Mouse (Mus musculus) liver, postnatal 0 days (tissue): ENCODE data around the gene Helt. TPM values are rescaled to one million over a fixed set of nuclear protein-coding genes. Genes with fewer than 3 reads are reported as not detected.

ENCODE experiments used
- ATAC-seq: fragments of 200-750 bp; cut with Nextera tagmentation; 2 replicates; pipeline ENCODE4 v1.8.0; 2017; ENCODE audit warnings: mild to moderate bottlenecking, moderate library complexity
- DNase-seq: peaks from one replicate; pipeline ENCODE4 v3.0.0-alpha.2; 2016
- H3K27ac ChIP-seq: fragments of 300-500 bp; sonication (generic); 2 replicates; pipeline ENCODE4 v1.5.1; 2014; ENCODE audit warnings: antibody characterized with exemption, moderate library complexity, mild to moderate bottlenecking, low read depth
- H3K27me3 ChIP-seq: fragments of 300-500 bp; sonication (generic); 2 replicates; pipeline ENCODE4 v1.6.1; 2014; ENCODE audit warnings: low read length, control low read depth, mixed read lengths; ENCODE audit not compliant: insufficient read depth
- H3K36me3 ChIP-seq: fragments of 300-500 bp; sonication (generic); replicated peaks from 2 replicates; pipeline ENCODE4 v1.6.1; 2014; ENCODE audit warnings: mild to moderate bottlenecking, control low read depth, low read length, moderate library complexity, mixed read lengths; ENCODE audit not compliant: insufficient read depth
- H3K4me1 ChIP-seq: fragments of 300-500 bp; sonication (generic); 2 replicates; pipeline ENCODE4 v1.6.1; 2014; ENCODE audit warnings: antibody characterized with exemption, mild to moderate bottlenecking, control low read depth; ENCODE audit not compliant: insufficient read depth
- H3K4me2 ChIP-seq: fragments of 300-500 bp; sonication (generic); 2 replicates; pipeline ENCODE4 v1.6.1; 2014; ENCODE audit warnings: low read depth, mild to moderate bottlenecking, low read length, moderate library complexity, mixed read lengths
- H3K4me3 ChIP-seq: fragments of 300-500 bp; sonication (generic); 2 replicates; pipeline ENCODE4 v1.5.1; 2014; ENCODE audit warnings: low read depth, low read length
- H3K9ac ChIP-seq: fragments of 300-500 bp; sonication (generic); replicated peaks from 2 replicates; pipeline ENCODE4 v1.6.1; 2014; ENCODE audit warnings: mild to moderate bottlenecking, moderate library complexity
- H3K9me3 ChIP-seq: fragments of 300-500 bp; sonication (generic); 2 replicates; pipeline ENCODE4 v1.6.1; 2016; ENCODE audit warnings: mild to moderate bottlenecking, control low read depth, low read length, mixed read lengths
- CTCF ChIP-seq: sonication (generic); IDR thresholded peaks from 2 replicates; pipeline ENCODE4 v1.5.1; 2016; ENCODE audit warnings: antibody characterized with exemption, low read depth
- EP300 ChIP-seq: IDR thresholded peaks from 2 replicates; pipeline ENCODE4 v1.6.1; 2016; ENCODE audit warnings: antibody characterized with exemption, low read depth, mild to moderate bottlenecking
- WGBS: fragments of 180-500 bp; shearing (Covaris S2); extraction: QIAGEN DNeasy Blood & Tissue Kit; methylation state at CpG from one replicate; pipeline ENCODE4 v1.1.7; 2014; ENCODE audit not compliant: insufficient replicate concordance; 5-methylcytosine and 5-hydroxymethylcytosine counted together
- polyA plus RNA-seq: library from polyadenylated mRNA; unstranded; fragments of >200 nt; fragmentation: Nextera tagmentation; extraction: Ambion mirVana; gene quantifications from 2 replicates; pipeline ENCODE4 v1.2.1, GENCODE M21; 2015

Gene Helt
- polyA plus RNA-seq, result not detected in 2 replicates

GRCm38 (mm10) chr8:46294181-46294892, at the start of gene Helt:
TSS of gene Helt (minus strand) at chr8:46294671.
- 2% methylated on average over 50 of the region's 50 CpGs for WGBS

DNA sequence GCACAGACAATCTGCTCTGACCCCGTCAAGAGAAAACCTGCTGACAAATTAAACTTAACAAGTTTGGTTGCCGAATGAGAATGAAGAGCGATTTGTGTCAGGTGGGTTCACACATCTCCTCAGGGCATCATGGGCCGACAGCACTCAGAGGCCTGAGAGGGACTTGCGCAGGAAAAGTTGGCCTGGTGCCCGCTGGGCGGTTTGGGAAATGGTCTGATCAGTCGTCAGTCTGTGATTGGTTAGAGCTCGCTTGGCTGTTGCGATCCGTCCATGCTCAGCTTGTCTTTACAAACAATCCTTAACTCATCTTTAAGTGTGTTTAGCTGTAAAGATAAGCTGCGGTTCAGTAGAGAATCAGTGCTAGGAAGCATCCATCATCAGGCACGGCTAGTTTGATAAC, 47.8 kb upstream of the Helt start:
- no peak for TF ChIP-seq EP300
- TF ChIP-seq CTCF, result no peak
- Histone ChIP-seq H3K4me3 (no peak overlapping the region), H3K27ac (no peak overlapping the region), H3K9ac (no peak overlapping the region), H3K36me3 (no peaks in the 10 kb centered on the region), H3K4me1 (no peaks in the 10 kb centered on the region), H3K4me2 (no peak overlapping the region), H3K27me3 (no peaks in the 10 kb centered on the region), H3K9me3 (no peaks in the 10 kb centered on the region)
- ATAC-seq (no peak), DNase-seq (peak; percentile 23)
- WGBS, result 77% methylated on average over 13 of the region's 13 CpGs

More at GRCm38 (mm10) chr8:46294181-46294892, at the start of gene Helt:
- Histone ChIP-seq H3K27me3 (peaks cover 87% of the 10 kb centered on the region), H3K9ac (no peak within 1 kb of the TSS), H3K36me3 (no peaks in the 10 kb centered on the region), H3K4me1 (no peaks in the 10 kb centered on the region), H3K9me3 (no peaks in the 10 kb centered on the region), H3K27ac (no peak within 1 kb of the TSS), H3K4me3 (no peak within 1 kb of the TSS), H3K4me2 (no peak within 1 kb of the TSS)
- TF ChIP-seq CTCF, result no peak
- no peak for TF ChIP-seq EP300
- DNase-seq, result no peak
- no peak for ATAC-seq

DNA sequence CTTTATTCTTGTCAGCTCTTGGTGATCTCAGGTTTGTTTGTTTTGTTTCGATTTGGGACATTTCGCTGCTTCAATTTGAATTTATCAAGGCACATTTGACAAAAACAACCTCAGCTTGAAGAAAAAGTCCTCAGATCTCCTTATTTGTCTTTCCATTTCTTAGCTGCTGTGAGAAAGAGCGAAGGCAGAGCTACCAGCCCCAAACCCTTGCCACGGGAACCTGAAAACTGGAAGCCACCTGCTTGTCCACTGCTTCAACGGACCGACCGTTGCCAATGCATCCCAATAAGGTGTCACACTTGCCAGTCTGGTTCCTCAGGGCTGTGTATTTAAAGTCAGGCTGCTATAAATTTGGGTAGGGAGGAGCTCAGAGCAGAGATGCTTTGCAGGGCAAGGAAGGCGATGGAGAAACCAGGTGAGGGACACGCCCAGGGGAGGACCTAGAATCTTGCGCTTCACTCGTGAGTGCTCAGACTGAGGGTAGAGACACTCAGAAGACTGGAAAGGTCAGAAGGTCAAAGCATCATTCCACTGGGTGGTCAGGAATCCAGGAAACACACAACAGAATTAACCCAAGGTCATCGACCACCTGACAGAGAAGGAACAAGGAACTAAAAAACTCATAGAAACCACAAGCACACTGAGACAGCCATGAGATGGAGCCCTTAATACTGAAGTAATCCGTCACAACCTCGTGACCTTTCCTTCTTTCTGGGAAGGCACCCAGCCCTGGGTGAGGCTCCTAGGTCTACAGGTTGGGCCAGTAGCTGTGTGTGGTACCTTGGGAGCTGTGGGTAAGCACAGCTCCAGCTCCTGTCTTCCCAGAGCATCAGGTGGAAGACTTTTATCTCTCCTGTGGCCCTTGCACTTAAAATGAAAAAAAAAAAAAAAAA, 46.2 kb upstream of the Helt start:
- no peak overlapping the region for H3K4me3 ChIP-seq
- TF ChIP-seq EP300, result no peak
- DNase-seq, result no peak
- H3K9ac ChIP-seq, result no peak overlapping the region
- WGBS, result 73% methylated on average over 14 of the region's 14 CpGs
- no peak for ATAC-seq
- no peak overlapping the region for H3K4me2 ChIP-seq
- H3K27ac ChIP-seq, result no peak overlapping the region
- H3K36me3 ChIP-seq, result no peaks in the 10 kb centered on the region
- H3K4me1 ChIP-seq, result no peaks in the 10 kb centered on the region
- H3K9me3 ChIP-seq, result no peaks in the 10 kb centered on the region
- no peaks in the 10 kb centered on the region for H3K27me3 ChIP-seq

- Histone ChIP-seq H3K9ac (no peak overlapping the region), H3K4me3 (no peak overlapping the region), H3K9me3 (no peaks in the 10 kb centered on the region), H3K27ac (no peak overlapping the region), H3K4me2 (no peak overlapping the region), H3K4me1 (no peaks in the 10 kb centered on the region), H3K36me3 (no peaks in the 10 kb centered on the region), H3K27me3 (no peaks in the 10 kb centered on the region)
- TF ChIP-seq CTCF, result no peak
- no peak for TF ChIP-seq EP300
- 63% methylated on average over 5 of the region's 5 CpGs for WGBS
- ATAC-seq (no peak), DNase-seq (no peak)
Observed at GRCm38 (mm10) chr8:46339317-46339716, 44.8 kb upstream of the Helt start.

GRCm38 (mm10) chr8:46336351-46336750, 41.9 kb upstream of the Helt start:
- WGBS, result 63% methylated on average over 8 of the region's 8 CpGs
- no peak for DNase-seq
- H3K27me3 ChIP-seq, result no peaks in the 10 kb centered on the region

GRCm38 (mm10) chr8:46332389-46333061, 38.1 kb upstream of the Helt start:
- H3K36me3 ChIP-seq, result no peaks in the 10 kb centered on the region
- ATAC-seq (peak; percentile 90), DNase-seq (peak; percentile 41)
- TF ChIP-seq CTCF (no peak), EP300 (no peak)
- 86% methylated on average over 7 of the region's 7 CpGs for WGBS
- H3K9ac ChIP-seq, result no peak overlapping the region
- no peak overlapping the region for H3K27ac ChIP-seq
- H3K4me2 ChIP-seq, result no peak overlapping the region
- H3K4me3 ChIP-seq, result no peak overlapping the region
- 0 out of 2 replicates have a peak, but pooled peaks cover 2% of the 10 kb centered on the region for H3K4me1 ChIP-seq
- no peaks in the 10 kb centered on the region for H3K9me3 ChIP-seq
- no peaks in the 10 kb centered on the region for H3K27me3 ChIP-seq

More at GRCm38 (mm10) chr8:46336351-46336750, 41.9 kb upstream of the Helt start:
- Histone ChIP-seq H3K9ac (no peak overlapping the region), H3K27ac (no peak overlapping the region), H3K4me2 (no peak overlapping the region), H3K9me3 (no peaks in the 10 kb centered on the region), H3K4me1 (no peaks in the 10 kb centered on the region), H3K4me3 (no peak overlapping the region), H3K36me3 (no peaks in the 10 kb centered on the region)
- TF ChIP-seq EP300, result no peak
- no peak for ATAC-seq
